Mouse (Mus musculus) stomach, embryonic 16.5 days (tissue): ENCODE data around the gene Trit1. TPM values are rescaled to one million over a fixed set of nuclear protein-coding genes. Genes with fewer than 3 reads are reported as not detected.
"Not testable (repeated sequence)": the region's sequence is repeated elsewhere in the genome, so short reads cannot be mapped to it uniquely, and the experiment has no call there.

ENCODE experiments used
- ATAC-seq: fragments of 200-750 bp; cut with Nextera tagmentation; 2 replicates; pipeline ENCODE4 v1.8.0; 2017; ENCODE audit warnings: moderate number of reproducible peaks, moderate TSS enrichment; ENCODE audit not compliant: insufficient read depth, low FRiP score
- H3K27ac ChIP-seq: fragments of 300-500 bp; sonication (generic); 2 replicates; pipeline ENCODE4 v1.5.1; 2014; ENCODE audit warnings: low read length
- H3K27me3 ChIP-seq: fragments of 300-500 bp; sonication (generic); 2 replicates; pipeline ENCODE4 v1.6.1; 2014; ENCODE audit warnings: low read length, control low read depth, mixed read lengths; ENCODE audit not compliant: control insufficient read depth, insufficient read depth
- H3K36me3 ChIP-seq: fragments of 300-500 bp; sonication (generic); 2 replicates; pipeline ENCODE4 v1.6.1; 2014; ENCODE audit warnings: low read length; ENCODE audit not compliant: control insufficient read depth, insufficient read depth
- H3K4me1 ChIP-seq: fragments of 300-500 bp; sonication (generic); 2 replicates; pipeline ENCODE4 v1.6.1; 2014; ENCODE audit warnings: low read length, control low read depth, mixed read lengths; ENCODE audit not compliant: control insufficient read depth, insufficient read depth
- H3K4me2 ChIP-seq: fragments of 300-500 bp; sonication (generic); 2 replicates; pipeline ENCODE4 v1.6.1; 2014; ENCODE audit warnings: low read depth, low read length, mixed read lengths
- H3K4me3 ChIP-seq: fragments of 300-500 bp; sonication (generic); replicated peaks from 2 replicates; pipeline ENCODE4 v1.5.1; 2014; ENCODE audit warnings: mild to moderate bottlenecking, low read length
- H3K9ac ChIP-seq: fragments of 300-500 bp; sonication (generic); 2 replicates; pipeline ENCODE4 v1.6.1; 2014; ENCODE audit warnings: low read length
- H3K9me3 ChIP-seq: fragments of 300-500 bp; sonication (generic); replicated peaks from 2 replicates; pipeline ENCODE4 v1.6.1; 2016; ENCODE audit warnings: low read length, control low read depth; ENCODE audit not compliant: control insufficient read depth
- WGBS: fragments of 180-500 bp; shearing (Covaris S2); extraction: QIAGEN DNeasy Blood & Tissue Kit; methylation state at CpG from one replicate; pipeline ENCODE4 v1.1.7; 2014; 5-methylcytosine and 5-hydroxymethylcytosine counted together
- polyA plus RNA-seq: library from polyadenylated mRNA; unstranded; fragments of >200 nt; fragmentation: Nextera tagmentation; extraction: Ambion mirVana; gene quantifications from 2 replicates; pipeline ENCODE4 v1.2.1, GENCODE M21; 2015

The Trit1 gene
- polyA plus RNA-seq, 1 experiment from 2014 or later = 21.2 TPM

DNA sequence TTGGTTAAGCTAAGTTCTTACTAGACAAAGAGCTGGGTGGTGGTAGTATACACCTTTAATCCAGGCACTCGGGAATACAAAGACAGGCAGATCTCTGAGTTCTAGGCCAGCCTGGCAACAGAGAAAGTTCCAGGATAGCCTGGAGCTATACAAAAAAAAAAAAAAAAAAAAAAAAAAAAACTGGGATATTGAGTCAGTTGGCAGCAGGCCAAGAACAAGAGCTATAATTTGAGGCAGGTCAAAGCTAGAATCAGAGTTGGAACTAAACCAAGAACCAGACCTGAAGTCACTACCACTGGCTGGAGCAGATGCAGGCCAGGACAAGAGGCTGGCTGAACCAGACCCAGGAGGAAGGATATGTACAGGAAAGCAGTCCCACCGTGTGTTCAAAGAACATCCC, 35.7 kb upstream of the Trit1 start:
- peak; percentile 69; the same call in 1 of the 2 replicates for ATAC-seq
- 53% methylated on average over 2 of the region's 2 CpGs for WGBS

DNA sequence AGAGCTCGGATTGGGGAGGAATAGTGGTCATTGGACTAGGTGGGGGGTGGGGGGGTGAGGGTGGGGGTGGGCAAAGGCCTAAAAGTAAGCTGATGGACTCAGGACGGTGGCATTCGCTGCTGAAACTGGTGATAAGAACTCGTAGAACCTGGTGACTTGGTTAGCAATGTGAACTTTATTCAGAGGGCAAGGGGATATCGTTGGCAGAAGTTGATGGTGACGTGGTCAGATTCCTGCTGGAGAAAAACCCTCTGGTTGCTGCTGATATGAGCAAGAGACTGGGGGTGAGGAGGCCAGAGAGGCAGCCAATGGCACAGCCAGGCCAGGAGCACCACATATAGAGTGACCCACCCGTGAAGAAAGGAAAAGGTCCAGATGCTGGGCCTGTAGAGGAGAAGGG, 35.2 kb upstream of the Trit1 start:
- Histone ChIP-seq H3K4me2 (no peak overlapping the region), H3K27me3 (peaks cover 13% of the 10 kb centered on the region), H3K9me3 (no peaks in the 10 kb centered on the region), H3K4me3 (no peak overlapping the region), H3K27ac (peak overlapping the region; percentile 57; the same call in 1 of the 2 replicates), H3K4me1 (peaks cover 4% of the 10 kb centered on the region; the same call in 1 of the 2 replicates), H3K36me3 (no peaks in the 10 kb centered on the region), H3K9ac (no peak overlapping the region)
- WGBS = 74% methylated on average over 7 of the region's 7 CpGs
- ATAC-seq = no peak

More for the DNA sequence above, 35.7 kb upstream of the Trit1 start:
- Histone ChIP-seq H3K9me3 (no peaks in the 10 kb centered on the region), H3K9ac (no peak overlapping the region), H3K27me3 (peaks cover 13% of the 10 kb centered on the region), H3K27ac (peak overlapping the region; percentile 29; the same call in 1 of the 2 replicates), H3K4me2 (no peak overlapping the region), H3K36me3 (no peaks in the 10 kb centered on the region), H3K4me3 (no peak overlapping the region), H3K4me1 (peaks cover 4% of the 10 kb centered on the region; the same call in 1 of the 2 replicates)

DNA sequence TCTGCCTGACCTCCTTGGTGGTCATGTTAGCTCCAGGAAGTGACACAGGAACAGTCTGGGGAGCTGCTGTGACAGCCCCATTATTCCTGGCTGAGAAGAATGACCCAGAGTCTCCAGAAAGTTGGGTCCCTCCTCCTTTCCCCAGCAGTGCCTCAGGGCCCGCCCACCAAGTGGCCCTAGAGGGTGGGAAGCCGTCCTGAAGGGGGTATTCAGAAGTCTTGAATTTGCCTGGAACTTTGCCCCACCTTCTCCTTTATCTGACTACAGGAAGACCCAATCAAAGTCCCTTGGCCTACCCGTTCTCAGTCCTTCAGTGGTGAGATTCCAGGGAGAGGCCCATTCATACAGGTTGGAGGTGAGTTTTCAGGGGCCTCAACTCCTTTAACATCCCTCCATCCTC, 34.5 kb upstream of the Trit1 start:
- no peaks in the 10 kb centered on the region for H3K9me3 ChIP-seq
- H3K27me3 ChIP-seq = peaks cover 13% of the 10 kb centered on the region
- H3K27ac ChIP-seq = peak overlapping the region; percentile 57; the same call in 1 of the 2 replicates
- no peak overlapping the region for H3K9ac ChIP-seq
- H3K4me1 ChIP-seq = peaks cover 4% of the 10 kb centered on the region; the same call in 1 of the 2 replicates
- H3K36me3 ChIP-seq = no peaks in the 10 kb centered on the region
- ATAC-seq = no peak
- 53% methylated on average over 3 of the region's 3 CpGs for WGBS
- H3K4me3 ChIP-seq = no peak overlapping the region
- H3K4me2 ChIP-seq = no peak overlapping the region

DNA sequence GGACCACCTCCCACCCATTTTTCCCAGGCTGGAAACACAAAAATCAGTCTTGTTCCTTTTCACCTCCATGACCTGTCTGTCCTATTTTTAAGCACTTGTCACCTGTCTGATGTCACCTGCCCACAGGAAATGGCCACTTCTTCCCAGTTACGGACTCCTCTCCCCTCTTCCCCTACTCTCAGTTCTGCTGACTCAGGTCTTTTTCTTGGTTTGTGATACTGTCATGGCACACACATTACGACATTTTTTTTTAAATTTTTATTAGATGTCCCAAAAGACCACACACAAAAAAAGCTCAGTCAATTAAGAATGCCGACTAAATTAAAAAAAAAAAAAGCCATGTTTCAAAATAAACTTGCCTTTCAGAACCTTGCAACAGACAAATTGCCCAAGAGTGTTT, 33.9 kb upstream of the Trit1 start:
- H3K36me3 ChIP-seq = no peaks in the 10 kb centered on the region
- WGBS = 85% methylated on average over 3 of the region's 3 CpGs
- no peak overlapping the region for H3K4me2 ChIP-seq
- ATAC-seq = no peak
- no peak overlapping the region for H3K4me3 ChIP-seq
- peaks cover 4% of the 10 kb centered on the region; the same call in 1 of the 2 replicates for H3K4me1 ChIP-seq
- H3K9me3 ChIP-seq = no peaks in the 10 kb centered on the region
- H3K27me3 ChIP-seq = peaks cover 13% of the 10 kb centered on the region
- H3K9ac ChIP-seq = no peak overlapping the region
- no peak overlapping the region for H3K27ac ChIP-seq

DNA sequence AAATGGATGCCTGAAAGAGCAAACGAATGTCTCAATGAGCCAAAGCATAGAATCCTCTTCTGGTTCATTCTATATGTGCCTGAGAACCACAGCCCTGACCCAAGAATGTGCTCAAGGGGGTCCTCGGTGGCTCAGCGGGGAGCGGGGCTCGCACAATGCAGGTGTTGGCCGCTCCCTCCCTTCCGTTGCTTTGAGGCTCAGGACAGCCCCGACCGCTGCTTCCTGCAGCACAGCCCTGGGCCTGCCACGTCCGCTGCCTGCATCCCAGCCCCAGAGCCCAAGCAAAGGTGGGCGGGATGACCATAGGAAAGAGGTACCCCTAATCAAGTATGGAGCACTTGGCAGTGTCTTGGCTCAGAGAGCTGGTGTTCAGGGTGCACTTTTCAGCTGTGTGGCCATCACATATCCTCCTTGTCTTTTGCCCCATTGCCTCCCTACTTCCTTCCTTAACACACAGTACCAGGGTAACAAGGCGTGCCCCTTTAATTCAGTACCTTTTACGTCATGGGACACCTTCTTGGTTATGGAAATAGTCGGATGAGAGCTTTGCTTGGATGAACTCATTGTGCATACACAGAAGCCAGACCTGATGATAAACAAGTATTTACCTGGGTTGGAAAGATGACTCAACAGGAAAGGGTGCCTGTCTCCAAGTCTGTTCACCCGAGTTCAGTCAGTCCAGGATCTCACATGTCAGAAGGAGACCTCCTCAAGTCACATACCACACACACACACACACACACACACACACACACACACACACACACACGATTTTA, 32.7 kb upstream of the Trit1 start:
- Histone ChIP-seq H3K9ac (no peak overlapping the region), H3K36me3 (no peaks in the 10 kb centered on the region), H3K27ac (no peak overlapping the region), H3K9me3 (no peaks in the 10 kb centered on the region), H3K4me1 (peaks cover 4% of the 10 kb centered on the region; the same call in 1 of the 2 replicates), H3K27me3 (peaks cover 13% of the 10 kb centered on the region), H3K4me3 (0 out of 2 replicates have a peak overlapping the region, but pooled peaks have one; percentile 0), H3K4me2 (peak overlapping the region; percentile 14; the same call in 1 of the 2 replicates)
- no peak for ATAC-seq
- WGBS = 28% methylated on average over 17 of the region's 17 CpGs

DNA sequence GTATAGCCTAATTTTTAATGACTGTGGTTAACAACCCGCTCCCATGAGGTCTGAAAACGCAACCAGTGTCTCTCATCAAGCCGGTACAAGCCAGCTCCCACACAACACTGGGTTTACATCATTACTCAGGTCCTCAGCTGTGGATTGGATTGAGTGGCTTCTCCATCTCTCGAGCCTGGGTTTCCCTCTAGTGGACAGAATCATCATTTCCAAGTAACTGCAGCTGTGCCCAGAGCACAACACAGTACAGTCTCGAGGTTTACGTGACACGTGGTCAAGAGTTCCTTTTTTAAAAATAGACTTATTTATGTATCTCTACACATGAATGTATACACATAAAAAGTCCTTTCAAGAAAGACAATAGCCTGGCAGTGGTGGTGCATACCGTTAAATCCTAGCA, 31.3 kb upstream of the Trit1 start:
- Histone ChIP-seq H3K4me2 (no peak overlapping the region), H3K9ac (no peak overlapping the region), H3K27ac (no peak overlapping the region), H3K4me3 (no peak overlapping the region), H3K9me3 (no peaks in the 10 kb centered on the region), H3K36me3 (no peaks in the 10 kb centered on the region), H3K27me3 (peaks cover 13% of the 10 kb centered on the region), H3K4me1 (peaks cover 4% of the 10 kb centered on the region; the same call in 1 of the 2 replicates)
- 28% methylated on average over 8 of the region's 8 CpGs for WGBS
- peak; percentile 78 for ATAC-seq

DNA sequence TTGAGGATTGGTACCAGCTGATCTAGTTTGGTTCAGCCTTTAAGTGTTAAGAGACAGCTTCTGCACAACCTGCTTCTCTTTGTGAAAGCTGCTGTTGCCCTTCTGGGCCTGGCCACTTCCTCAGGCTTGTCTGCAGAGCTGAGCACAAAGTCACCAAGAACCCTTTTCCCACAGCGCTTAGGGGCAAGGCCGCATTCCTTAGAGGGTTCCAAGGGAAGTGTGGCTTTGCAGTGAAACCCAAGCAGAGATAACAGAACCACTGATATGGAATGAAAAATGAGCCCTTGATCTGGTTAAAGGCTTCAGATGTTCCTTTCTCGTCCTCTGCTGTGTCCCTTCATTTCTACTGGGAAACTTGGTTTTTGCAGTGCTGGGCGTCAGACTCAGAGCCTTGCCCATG, 29.0 kb upstream of the Trit1 start:
- peaks cover 12% of the 10 kb centered on the region for H3K27me3 ChIP-seq
- H3K27ac ChIP-seq = no peak overlapping the region
- H3K36me3 ChIP-seq = no peaks in the 10 kb centered on the region
- no peak for ATAC-seq
- 52% methylated on average over 4 of the region's 4 CpGs for WGBS
- peaks cover 4% of the 10 kb centered on the region; the same call in 1 of the 2 replicates for H3K9me3 ChIP-seq
- no peak overlapping the region for H3K4me2 ChIP-seq
- no peak overlapping the region for H3K4me3 ChIP-seq
- H3K9ac ChIP-seq = no peak overlapping the region
- H3K4me1 ChIP-seq = peaks cover 4% of the 10 kb centered on the region; the same call in 1 of the 2 replicates

DNA sequence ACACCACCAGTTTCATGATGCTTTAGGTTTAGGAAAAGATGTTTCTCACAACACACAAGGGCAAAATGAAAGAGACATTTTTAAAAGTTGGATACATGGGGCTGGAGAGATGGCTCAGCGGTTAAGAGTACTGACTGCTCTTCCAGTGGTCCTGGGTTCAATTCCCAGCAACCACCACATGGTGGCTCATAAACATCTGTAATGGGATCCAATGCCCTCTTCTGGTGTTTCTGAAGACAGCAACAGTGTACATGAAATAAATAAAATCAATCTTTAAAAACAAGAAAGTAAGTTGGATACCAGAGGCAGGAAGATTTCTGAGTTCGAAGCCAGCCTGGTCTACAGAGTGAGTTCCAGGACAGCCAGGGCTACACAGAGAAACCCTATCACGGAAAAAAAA, 28.4 kb upstream of the Trit1 start:
- 51% methylated on average over 3 of the region's 3 CpGs for WGBS
- ATAC-seq, H3K27ac ChIP-seq, H3K4me2 ChIP-seq, H3K36me3 ChIP-seq, H3K9ac ChIP-seq, H3K4me1 ChIP-seq, H3K4me3 ChIP-seq, H3K9me3 ChIP-seq: not testable (repeated sequence)
- peaks cover 10% of the 10 kb centered on the region; the same call in 1 of the 2 replicates for H3K27me3 ChIP-seq

DNA sequence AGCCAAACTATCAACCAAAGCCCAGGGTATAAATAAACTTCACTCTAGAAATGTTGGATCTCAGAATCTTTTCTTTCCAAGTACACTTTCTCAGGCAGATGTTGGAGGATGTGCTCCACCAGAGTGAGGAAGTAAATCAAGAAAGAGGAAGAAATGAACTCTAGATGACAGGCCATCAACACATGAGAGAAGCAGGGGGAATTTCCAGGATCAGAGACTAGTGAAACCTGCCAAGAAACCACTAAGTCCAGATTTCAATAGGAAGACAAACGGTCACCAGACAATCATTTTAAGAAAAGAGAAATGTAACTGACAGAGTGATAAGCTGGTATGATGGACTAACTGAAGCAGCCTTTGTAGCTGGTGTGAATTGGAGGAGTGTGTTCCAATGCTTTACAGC, 25.2 kb upstream of the Trit1 start:
- no peaks in the 10 kb centered on the region for H3K36me3 ChIP-seq
- H3K9me3 ChIP-seq = peaks cover 4% of the 10 kb centered on the region; the same call in 1 of the 2 replicates
- ATAC-seq = no peak
- 64% methylated on average over 1 of the region's 1 CpGs for WGBS
- no peak overlapping the region for H3K27ac ChIP-seq
- H3K27me3 ChIP-seq = no peaks in the 10 kb centered on the region
- H3K4me2 ChIP-seq = no peak overlapping the region
- H3K4me1 ChIP-seq = peaks cover 3% of the 10 kb centered on the region; the same call in 1 of the 2 replicates
- H3K9ac ChIP-seq = no peak overlapping the region
- no peak overlapping the region for H3K4me3 ChIP-seq
